ENCODE assay signal across 11 mouse cellular contexts in genomic region chr7:35230333-35230732, GRCm38 (mm10). TPM values are rescaled to one million over a fixed set of nuclear protein-coding genes. Genes with fewer than 3 reads are reported as not detected.
DNase-seq lines count a peak whose midpoint lies in the region; TF ChIP-seq lines count a peak whose summit lies in the region.
"Had no signal": no experiment of that assay in that cellular context is flagged by ENCODE, and none has a peak within 500 bp of the region (broad histone marks: within the 10 kb centered on the region; RNA-seq: fewer than 3 reads in every experiment).

No protein-coding gene starts in this region.

- no peak for TF ChIP-seq EP300 in ES-Bruce4 (IDR thresholded peaks at IDR 0.05; ENCODE audit: insufficient read depth, low read depth, low read length)

- TF ChIP-seq CTCF in ES-Bruce4 (IDR thresholded peaks at IDR 0.05; ENCODE audit: low read depth, low read length): peak; percentile 51

- peak; percentile 29 to 35 for DNase-seq in kidney, postnatal 4 days
- no peak for DNase-seq in kidney, postnatal 14 days
- DNase-seq in B cell, adult 2 months: peak; percentile 35 to 41
- peak; percentile 69 for DNase-seq in induced T-regulatory cell, adult 2 months (ENCODE audit: low read depth)
- DNase-seq in urinary bladder, postnatal 36 days (ENCODE audit: low spot score in 2 of 2): no peak
- DNase-seq in cerebellum, adult 11 months: no peak
- DNase-seq: adrenal gland, postnatal 10 days; heart, postnatal 4 days had no signal

- no peaks in the 10 kb centered on the region for H3K36me3 ChIP-seq in ES-Bruce4 (ENCODE audit: control insufficient read depth, insufficient read depth, low read length, poor library complexity, severe bottlenecking)
- H3K36me3 ChIP-seq: embryonic facial prominence, embryonic 12.5 days had no signal

- H3K4me3 ChIP-seq in ES-Bruce4 (ENCODE audit: low read depth, low read length): no peak overlapping the region
- H3K4me3 ChIP-seq: embryonic facial prominence, embryonic 12.5 days; myocyte had no signal

- no peaks in the 10 kb centered on the region for H3K27me3 ChIP-seq in ES-Bruce4 (ENCODE audit: control insufficient read depth, insufficient read depth, low read length, poor library complexity, severe bottlenecking)
- H3K27me3 ChIP-seq: embryonic facial prominence, embryonic 12.5 days had no signal

- TF ChIP-seq POLR2A in ES-Bruce4 (IDR thresholded peaks at IDR 0.05; ENCODE audit: insufficient read depth, low read length): no peak

- H3K9me3 ChIP-seq in ES-Bruce4 (replicated peaks; ENCODE audit: control insufficient read depth, insufficient read depth, low read length, poor library complexity, severe bottlenecking): no peaks in the 10 kb centered on the region
- H3K9me3 ChIP-seq: embryonic facial prominence, embryonic 12.5 days had no signal

- H3K4me1 ChIP-seq in ES-Bruce4 (ENCODE audit: control insufficient read depth, insufficient read depth, low read length): no peaks in the 10 kb centered on the region
- H3K4me1 ChIP-seq: embryonic facial prominence, embryonic 12.5 days had no signal

- no peak overlapping the region for H3K9ac ChIP-seq in ES-Bruce4 (ENCODE audit: low read depth, poor library complexity, severe bottlenecking)
- H3K9ac ChIP-seq: embryonic facial prominence, embryonic 12.5 days had no signal

- H3K27ac ChIP-seq in ES-Bruce4 (ENCODE audit: insufficient read depth, low read length): no peak overlapping the region
- H3K27ac ChIP-seq: embryonic facial prominence, embryonic 12.5 days had no signal

RNA-seq across cellular contexts. Expression of gene Lrp3, which starts 15.0 kb away (rescaled TPM):
- 3.2 and 3.6 TPM in 2 replicates for polyA plus RNA-seq in ES-Bruce4 (2011; ENCODE audit: insufficient read depth, insufficient read length, low read depth, missing spikeins)
- polyA plus RNA-seq: myocyte had no signal

RNA-seq across cellular contexts. Expression of gene Slc7a10, which starts 44.1 kb away (rescaled TPM):
- not detected in 2 replicates for polyA plus RNA-seq in ES-Bruce4 (2011; ENCODE audit: insufficient read depth, insufficient read length, low read depth, missing spikeins)
- polyA plus RNA-seq: myocyte had no signal

Comparison
In these comparisons a context has a peak if more than half of its experiments do, and no peak if none do; other contexts are left out.
1. DNase-seq: peak in kidney, postnatal 4 days (2 of 2), B cell, adult 2 months (2 of 2) and induced T-regulatory cell, adult 2 months (single experiment); none in kidney, postnatal 14 days (single experiment), urinary bladder, postnatal 36 days (0 of 2) and cerebellum, adult 11 months (single experiment).